Mouse (Mus musculus) yolk sac, embryonic 10.5 days (tissue): ENCODE results near the gene Map3k20.

ENCODE experiments used
- DNase-seq: peaks from one replicate; pipeline ENCODE4 v3.0.0-alpha.2; 2017; ENCODE audit warnings: low spot score

Map3k20 gene

DNA sequence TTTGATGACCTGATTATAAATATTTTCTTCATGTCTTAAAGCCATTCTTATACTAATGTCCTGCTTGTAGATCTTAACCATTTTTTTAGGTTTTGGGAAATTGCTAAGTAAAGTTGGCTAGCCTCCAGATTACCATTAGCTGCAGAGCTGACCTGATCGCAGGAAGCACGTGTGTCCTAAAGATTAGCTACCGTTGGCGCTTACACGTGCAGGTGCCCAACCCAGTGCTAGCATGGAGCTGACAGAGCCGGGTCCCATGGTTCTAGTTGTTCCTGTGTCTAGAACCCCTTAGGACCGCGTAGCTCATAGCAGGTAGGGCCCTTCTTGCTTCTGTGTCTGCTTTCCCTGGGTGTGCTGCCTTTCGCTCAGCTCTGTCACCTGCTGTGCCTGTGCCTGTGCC, 194.4 kb downstream of the Map3k20 start:
- no peak for DNase-seq

DNA sequence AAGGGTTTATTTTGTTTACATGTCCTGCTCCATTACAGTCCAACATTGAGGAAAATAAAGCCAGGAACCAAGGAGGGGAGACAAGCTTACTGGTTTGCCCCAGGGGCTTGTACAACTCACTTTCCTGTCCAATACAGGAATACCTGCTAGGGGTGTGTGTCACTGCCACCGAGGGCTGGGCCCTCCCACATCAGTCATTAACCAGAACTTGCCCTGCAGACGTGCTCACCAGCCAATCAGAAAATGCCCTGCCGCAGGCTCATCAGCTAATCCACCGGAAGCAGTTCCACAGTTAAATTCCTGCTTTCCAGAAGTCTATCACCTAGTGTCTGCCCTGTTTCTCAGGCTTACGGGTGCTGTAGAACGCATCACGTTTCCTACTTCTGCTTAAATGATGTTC, 206.2 kb downstream of the Map3k20 start:
- peak; percentile 62 for DNase-seq
